Mouse (Mus musculus): ENCODE results near the gene 1700030K09Rik.

The 1700030K09Rik gene

DNA sequence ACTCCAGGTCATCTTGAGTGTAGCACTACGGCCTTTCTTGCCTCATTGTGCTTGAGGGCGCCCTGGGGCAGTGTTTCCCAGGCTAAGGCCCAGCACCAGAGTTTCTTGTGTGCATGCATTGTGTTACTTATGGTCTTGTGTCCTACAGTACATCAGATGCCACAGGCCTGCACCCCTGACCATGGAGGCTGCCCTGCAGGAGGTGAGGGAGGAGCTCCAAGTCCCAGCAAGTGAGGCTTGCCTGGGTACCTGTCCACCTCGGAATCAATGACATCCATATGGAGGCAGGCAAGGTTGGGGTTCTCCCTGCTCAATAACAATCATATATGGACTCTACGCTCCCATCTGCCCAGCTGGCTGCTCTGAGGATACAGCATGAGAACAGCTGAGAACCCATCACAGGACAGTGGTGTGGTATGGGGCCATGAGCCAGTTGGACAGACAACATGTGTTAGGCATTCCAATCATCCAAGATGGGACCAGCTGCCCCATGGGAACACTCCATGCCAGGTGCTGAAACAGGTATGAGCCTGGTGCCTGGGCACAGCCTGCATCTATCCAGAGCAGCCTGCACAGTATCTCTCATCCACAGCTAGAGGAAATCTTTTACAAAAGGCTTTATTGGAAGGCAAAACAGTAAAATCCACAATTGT is 16.3 kb downstream of the 1700030K09Rik start:
- DNase-seq (ENCODE audit: low spot score in 2 of 2) = no peak

DNA sequence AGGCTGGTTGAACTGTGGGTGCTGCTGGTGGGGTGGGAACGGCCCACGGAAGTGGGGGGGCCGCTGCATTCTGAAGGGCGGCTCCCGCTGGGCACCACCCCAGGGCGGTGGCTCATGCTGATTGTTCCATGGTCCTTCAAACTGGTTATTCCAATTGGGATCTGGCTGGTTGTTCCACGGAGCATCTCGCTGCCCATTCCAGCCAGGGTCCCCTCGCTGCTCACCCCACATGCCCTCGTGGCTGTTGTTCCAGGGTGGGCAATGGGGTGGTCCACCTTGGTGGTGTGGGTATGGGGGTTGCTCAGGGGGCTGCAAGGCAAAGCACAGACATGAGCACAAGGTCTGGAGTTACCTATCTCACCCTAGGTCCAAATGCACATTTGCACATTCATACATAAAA is 20.5 kb downstream of the 1700030K09Rik start:
- no peak for DNase-seq (ENCODE audit: low spot score in 2 of 2)

DNA sequence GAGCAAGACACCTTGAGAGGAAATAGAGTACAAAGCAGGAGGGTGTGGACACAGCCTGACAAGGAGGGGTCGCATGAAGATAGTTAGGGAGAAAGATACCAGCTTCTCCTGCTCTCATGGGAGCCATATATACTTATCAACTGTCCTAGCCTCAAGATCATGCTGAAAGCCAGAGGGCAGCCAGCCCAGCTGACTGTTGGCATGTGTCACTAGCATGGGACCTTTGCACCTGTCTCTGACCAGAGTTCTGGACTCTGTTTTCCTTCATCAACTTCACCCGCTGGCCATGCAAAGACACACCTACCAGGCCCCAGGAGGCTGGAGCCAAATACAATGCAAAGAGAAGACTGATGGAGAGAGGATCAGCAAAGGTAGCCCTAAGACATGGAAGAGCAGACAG is 25.6 kb downstream of the 1700030K09Rik start:
- no peak for DNase-seq (ENCODE audit: low spot score in 2 of 2)

DNA sequence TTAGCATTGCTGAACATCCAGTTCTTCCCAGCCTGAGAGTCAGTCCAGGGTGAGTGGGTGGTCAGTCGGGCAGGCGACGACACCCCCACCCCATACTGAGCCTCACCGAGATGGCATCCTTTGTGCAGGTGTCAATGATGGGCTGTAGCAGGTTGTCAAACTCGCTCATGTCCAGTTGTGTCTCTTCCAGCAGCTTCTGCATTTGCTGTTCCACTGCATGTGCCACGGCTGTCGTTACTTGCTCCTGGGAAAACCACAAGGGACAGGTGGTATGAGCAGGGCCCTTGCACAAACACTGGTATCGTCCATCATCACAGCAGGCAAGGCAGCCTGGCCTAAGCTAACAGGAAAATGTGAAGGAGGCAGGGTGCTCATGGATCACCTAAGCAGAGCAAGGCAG is 26.3 kb downstream of the 1700030K09Rik start:
- no peak for DNase-seq (ENCODE audit: low spot score in 2 of 2)

DNA sequence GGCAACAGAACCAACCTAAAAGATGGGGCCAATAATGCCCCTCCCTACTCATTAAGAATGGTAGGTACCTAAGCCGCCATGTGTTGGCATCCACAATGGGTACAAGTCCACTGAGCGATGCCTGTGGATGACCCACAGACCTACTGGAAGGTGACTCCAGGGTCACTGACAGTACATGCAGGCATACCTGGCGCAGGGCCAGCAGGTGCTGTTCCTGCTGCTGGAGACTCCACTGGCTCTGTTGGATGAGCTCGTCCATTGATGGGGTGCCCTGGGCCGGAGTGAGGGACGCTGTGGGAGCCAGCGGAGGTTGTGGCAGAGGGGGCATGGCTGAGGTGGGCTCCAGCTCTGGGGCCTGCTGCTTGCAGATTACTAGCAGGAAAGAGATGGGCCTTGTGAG is 27.0 kb downstream of the 1700030K09Rik start:
- no peak for DNase-seq (ENCODE audit: low spot score in 2 of 2)

DNA sequence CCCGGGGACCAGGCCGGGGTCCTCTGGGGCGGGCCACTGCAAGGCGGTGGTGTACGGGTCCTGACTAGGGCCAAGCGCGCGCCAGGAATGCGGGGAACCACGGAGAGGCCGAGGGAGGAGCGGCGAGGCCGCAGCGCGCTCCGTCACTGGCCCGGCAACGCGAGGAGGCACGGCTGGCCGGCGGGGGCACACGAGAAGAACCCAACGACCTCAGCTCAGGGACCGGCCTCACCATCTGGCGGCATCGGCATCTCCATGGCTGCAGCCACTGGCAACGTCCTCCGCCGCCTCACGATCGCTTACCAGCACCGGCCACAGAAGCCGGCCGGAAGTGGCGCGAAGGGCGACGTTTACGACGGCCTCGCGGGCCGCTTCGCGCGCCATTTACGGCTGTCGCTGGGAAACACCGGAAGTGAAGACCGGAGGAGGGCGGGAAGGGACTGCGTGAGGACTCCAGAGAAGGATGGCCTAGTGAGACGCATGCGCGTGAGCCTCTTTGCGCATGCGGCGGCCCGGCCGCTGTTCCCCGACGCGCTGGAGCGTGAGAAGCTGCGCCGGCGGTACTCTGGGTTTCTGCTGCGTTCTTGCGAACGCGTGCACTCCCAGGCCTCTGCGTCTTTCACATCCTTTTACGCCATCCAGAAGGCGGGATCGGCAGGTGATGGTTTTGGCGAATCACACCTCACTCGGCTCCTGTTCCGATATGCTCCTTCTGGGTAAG is 31.3 kb downstream of the 1700030K09Rik start, which contains the start of gene Cherp:
Gene Cherp (minus strand): TSS at position 401 of the 721 bp plus-strand sequence.
- DNase-seq (ENCODE audit: low spot score in 2 of 2) = peak; percentile 95 to 97

DNA sequence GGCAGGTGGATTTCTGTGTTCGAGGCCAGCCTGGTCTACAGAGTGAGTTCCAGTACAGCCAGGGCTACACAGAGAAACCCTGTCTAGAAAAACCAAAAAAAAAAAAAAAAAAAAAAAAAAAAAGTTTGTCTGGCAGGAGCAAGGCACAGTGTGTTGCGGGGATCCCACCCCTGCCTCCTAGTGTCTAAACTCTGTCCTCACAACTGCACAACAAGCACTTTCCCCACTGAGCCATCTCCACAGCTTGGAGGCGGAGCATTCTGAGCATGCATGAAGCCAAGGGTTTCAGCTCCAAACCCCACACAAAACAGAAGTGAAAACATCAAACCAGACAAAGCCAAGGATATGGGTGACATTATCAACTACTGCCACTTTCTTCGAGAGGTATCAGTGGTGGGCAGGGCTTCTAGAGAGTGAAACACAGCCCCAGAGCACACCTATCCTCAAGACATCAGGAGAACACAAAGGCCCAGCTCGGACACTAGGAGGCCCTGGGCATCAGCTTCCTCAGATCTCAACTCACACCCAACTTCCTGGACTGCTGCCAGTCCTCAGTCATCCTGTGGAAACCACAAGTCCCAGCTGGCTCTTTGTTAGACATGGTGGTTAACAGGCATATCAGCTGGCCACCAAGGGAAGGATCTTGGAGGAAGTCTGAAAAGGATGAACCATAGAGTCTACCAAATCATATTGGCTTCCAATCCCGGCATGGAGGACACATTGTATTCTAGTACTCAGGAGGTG is 41.9 kb downstream of the 1700030K09Rik start:
- DNase-seq (ENCODE audit: low spot score in 2 of 2) = peak in 1 of 2 experiments; percentile 35

DNA sequence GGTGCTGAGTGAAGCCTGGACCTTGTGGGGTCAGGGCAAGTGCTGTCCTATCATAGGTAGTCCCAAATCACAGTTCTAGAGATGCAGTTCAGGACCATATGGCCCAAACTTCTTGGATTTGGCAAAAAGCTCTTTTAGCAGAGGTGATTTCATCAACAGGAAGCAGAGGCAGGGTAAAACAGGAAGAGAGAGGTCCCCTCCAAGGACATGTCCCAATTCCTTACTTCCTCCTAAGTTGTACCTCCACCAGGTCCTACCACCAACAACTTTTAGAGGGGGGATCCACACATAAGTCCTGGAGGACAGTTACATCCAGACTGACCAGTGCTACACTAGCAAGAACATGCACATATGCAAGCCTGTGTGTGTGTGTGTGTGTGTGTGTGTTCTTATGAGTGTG is 43.3 kb downstream of the 1700030K09Rik start:
- DNase-seq (ENCODE audit: low spot score in 2 of 2) = no peak

DNA sequence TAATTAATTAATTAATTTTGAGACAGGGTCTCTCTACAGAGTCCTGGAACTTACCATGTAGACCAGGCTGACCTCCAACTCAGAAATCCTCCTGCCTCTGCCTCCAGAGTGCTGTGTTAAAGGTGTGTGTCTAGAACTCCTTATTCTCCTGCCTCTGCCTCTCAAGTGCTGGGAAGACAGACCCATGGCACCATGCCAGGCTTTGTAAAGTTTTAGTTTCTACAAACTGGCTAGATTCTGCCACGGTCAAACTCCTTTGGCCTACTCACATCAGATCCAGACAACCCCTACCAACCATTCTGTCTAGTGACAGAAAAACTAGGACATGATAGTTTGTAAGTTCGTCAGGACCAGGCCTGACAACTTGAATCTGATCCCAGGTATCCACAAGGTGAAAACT is 47.3 kb downstream of the 1700030K09Rik start:
- DNase-seq (ENCODE audit: low spot score in 2 of 2) = no peak

DNA sequence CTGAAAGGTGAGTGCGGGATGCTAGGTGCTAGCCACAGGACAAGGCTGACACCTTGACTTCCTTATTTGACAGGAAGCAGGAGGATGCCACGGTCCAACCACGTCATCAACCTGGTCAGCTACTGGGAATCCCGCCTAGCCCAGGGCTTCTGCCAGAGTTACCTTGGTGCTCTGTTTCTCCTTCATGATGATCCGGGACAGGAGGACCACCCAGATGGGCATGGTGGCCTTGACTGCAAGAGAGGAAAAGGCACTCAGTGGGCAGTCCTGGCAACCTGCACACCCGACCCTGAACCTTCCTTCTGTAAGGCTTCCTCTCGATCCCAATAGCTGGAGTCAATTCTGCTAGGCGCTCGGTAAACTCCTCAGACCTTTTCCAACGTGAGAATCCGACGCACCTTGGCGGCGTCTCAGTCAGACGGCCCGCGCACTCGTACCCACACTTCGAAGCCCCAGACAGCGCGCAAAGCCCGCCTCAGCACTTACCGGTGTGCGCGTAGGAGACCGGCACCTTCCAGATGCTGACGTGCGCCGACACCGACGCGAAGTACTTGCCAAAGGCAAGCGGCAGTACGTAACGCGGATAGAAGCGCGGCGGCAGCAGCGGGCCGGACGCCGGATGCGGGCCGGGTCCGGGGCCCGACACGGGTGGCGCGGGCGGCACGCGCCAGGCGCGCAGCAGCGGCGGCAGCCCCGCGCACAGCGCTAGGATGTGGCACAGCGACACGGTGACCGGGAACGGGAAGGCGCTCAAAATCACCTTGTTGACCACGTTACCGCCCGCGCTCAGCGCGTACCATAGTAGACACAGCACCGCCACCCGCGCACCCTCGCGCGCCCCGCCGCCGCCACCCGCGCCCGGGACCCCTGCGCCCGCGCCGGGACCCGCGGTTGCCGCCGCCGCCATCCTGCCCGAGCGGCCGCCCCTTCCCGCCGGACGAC is 48.3 kb downstream of the 1700030K09Rik start, which contains the start of gene Slc35e1:
Gene Slc35e1 (minus strand): TSS at position 935 of the 942 bp plus-strand sequence.
- peak in 1 of 2 experiments; percentile 16 for DNase-seq (ENCODE audit: low spot score in 2 of 2)

DNA sequence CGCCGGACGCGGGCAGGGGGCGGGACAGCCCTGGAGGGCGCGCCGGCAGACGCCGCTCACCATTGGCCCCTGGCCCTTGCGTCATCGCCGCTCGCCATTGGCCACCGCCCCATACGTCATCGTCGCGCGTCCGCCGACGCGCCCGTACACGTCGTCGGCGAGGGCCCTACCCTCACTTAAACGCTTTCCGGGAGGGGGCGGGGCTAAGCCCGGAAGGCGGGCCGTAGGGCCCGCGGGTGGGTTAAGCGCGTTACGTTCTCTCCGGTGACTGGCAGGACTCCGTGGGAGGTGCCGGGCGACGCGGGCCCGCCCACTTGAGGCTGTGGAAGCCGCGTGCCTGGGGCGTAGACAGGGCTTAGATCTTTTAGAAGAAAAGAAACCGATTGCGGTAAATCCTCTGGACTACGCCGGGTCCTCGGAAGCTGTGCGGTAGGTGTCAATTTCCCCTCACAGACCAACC is 49.0 kb downstream of the 1700030K09Rik start:
- peak; percentile 99 to 100 for DNase-seq (ENCODE audit: low spot score in 2 of 2)

DNA sequence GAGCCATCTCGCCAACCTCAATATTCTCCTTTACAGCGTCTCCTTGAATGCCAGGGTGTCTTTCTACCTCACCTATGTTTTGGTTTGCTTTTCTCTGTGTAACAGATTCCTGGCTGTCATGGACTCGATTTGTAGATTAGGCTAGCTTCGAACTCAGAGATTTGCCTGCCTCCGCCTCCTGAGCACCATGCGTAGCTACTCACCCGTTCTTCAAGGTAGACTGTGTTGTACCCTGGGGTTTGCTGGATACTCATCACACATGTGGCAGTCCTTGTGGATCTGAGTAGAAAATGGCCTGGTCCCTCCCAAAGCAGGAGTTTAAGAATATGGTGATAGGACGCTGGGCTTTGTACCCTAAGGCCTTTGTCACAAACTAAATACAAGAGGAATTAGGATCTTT is 49.7 kb downstream of the 1700030K09Rik start:
- no peak for DNase-seq (ENCODE audit: low spot score in 2 of 2)

DNA sequence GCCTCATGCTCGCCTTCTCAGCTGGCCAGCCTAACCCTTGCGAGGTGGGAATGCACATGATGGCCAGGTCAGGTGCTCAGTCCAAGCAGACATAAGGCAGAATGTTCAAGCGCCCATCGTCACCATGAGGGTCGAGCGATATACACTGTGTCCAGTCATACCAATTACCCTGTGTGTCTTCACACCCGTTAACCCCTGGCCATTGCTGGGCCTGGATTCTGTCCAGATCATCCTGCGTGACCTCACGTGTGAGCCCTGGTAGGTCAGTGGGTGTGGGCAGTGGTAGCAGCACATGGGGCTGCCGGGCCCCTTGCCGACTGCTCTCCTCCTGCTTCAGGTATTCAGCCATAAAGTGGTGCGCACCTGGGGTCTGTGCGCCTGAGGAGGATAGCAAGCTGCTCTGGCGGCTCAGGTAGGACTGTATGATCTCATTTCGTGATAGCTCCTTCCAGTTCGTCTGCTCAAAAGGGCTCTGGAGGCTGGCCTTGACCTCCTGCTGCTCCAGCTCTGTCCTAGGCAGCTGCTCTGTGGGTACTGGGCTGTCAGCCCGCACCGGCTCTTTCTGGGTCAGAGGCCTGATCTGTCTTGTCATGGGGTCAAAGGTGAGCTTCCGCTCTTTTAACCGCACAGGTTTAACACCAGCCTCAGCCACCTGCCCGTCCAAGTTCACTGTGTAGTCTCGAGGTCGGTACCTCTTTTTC is 51.9 kb downstream of the 1700030K09Rik start:
- DNase-seq (ENCODE audit: low spot score in 2 of 2) = no peak

DNA sequence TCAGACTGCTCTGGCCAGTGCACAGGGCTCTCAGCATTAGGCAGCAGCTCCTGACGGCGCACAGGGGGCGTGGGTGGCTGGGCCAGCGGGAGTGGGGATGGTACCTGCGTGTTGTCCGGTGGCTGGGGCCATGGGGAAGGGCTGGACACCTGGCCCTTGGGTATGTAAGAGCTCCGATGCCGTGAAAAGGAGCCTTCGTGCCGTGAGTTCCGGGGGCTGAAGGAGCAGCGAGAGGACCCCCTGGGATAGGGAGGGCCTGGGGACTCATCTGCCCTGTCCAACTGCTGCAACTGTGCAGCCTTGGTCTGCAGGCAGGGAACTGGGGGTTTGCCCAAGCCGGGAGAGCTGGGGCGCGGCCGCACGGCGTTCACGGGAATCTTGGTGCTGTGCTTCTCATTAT is 52.5 kb downstream of the 1700030K09Rik start:
- DNase-seq (ENCODE audit: low spot score in 2 of 2) = no peak

DNA sequence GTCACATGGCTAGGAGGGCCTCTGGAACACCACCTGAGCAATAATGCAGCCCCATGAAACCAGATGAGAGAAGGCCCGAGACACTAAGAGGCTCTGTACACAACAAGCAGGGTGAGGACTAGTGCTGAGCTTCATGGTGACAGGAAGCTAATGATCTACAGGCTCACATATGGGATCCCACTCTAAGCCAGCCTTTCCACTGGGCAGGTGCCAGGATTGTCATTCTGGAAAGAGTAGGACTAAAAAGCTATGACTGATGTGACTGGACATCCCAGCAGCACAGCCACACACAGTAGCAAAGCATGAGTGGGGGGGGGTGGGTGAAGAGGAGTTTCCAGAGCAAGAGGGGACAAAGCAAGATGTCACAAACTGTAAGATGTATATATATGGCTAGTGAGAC is 54.2 kb downstream of the 1700030K09Rik start:
- no peak for DNase-seq (ENCODE audit: low spot score in 2 of 2)

DNA sequence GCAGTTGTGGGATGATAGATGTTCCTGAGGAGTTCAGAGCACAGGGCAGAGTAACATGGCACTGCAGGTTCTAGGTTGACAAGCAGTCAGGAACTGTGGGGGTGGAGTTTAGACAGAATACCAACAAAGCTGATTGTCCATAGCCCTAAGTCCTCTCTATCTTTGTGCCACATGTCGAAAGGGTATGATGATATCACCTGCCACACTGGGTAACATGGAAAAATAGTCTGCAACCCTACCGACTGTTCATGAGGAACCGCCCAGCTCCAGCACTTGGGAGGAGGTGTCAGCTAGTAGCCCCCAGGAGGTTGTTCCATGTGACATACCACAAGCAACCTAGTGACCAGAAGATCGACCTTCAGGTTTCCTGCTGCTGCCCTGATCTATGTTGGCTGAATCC is 54.8 kb downstream of the 1700030K09Rik start:
- DNase-seq (ENCODE audit: low spot score in 2 of 2) = no peak

DNA sequence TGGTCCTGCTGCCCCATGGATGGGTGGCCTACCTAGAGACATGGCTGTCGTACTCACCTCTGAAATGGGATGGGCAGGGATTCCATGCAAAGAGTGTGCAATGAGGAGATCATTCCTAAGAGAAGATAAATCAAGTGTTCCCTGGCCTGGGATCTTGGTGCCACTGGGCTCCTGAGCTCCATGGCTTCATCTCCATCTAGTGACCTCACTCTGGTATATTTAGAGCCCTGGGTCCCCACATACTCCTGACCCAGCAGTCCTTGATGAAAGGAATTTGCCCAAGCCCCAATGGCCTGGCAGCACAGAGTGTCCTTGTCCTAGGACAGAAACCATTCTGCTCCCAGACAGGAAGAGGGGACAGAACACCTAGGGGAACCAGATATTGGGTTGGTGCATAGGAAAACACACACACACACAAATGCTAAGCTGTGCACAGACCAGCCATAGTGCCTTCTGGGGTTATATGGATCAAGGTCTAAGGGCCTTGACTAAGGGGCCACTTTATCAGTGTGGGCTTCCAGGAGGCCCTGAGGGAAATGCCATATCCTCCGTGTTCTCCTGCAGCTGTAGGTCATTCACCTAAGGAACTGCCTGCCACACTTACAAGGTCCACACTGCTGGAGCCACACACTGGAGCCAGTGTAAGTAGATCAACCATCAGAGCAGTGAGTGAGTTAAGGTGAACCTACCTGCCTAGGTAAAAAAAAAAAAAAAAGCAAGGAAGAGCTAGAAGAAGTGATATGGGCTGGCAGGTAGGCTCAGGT is 56.0 kb downstream of the 1700030K09Rik start:
- DNase-seq (ENCODE audit: low spot score in 2 of 2) = no peak

DNA sequence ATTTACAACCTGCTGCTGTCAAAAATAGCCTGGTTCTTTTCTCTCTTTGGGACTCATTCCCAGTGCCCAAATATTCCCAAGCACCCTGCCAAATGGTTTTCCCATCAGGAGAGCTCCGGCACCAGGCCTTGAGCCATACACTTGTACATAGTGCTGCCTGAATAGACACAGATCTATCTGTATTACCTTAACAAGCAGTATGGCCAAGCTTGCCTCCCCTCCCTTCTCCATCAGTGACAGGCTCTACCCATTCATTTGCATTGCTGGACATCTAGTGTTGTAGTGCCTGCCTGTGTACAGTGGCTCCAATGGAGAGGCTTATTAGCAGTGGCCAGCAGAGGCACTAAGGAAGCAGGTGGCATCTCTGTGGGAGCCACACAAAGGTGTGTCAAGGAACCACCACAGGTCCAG is 56.8 kb downstream of the 1700030K09Rik start:
- DNase-seq (ENCODE audit: low spot score in 2 of 2) = no peak

DNA sequence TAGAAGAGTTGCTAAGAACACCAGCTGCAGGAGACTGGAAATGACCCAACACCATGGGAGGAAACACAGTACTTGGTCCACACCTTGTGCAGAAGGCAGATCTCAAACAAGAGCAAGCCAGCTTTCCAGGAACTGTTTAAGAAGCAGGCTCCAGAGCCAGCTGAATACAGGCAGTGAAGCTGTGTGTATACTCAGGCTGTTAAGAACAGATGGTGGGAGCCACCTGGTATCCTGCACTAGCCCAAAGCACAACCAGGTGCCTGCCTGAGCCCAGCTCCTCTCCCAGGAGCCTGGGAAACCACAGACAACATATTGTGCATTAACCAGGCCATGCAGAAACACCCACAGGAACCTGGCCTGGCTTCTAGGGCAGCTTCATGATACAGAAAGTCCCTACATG is 60.5 kb downstream of the 1700030K09Rik start:
- no peak for DNase-seq (ENCODE audit: low spot score in 2 of 2)
